Mouse (Mus musculus) T-helper 2 cell (primary cell): ENCODE results near the gene Alox12b.

Experiments
- in situ Hi-C: fragments of 300-600 bp; cut with MboI, MseI; formaldehyde crosslinking; loops from one replicate; pipeline ENCODE4 v1.15.1; 2025; ENCODE audit warnings: high pct_unique_total_duplicates

Alox12b gene

DNA sequence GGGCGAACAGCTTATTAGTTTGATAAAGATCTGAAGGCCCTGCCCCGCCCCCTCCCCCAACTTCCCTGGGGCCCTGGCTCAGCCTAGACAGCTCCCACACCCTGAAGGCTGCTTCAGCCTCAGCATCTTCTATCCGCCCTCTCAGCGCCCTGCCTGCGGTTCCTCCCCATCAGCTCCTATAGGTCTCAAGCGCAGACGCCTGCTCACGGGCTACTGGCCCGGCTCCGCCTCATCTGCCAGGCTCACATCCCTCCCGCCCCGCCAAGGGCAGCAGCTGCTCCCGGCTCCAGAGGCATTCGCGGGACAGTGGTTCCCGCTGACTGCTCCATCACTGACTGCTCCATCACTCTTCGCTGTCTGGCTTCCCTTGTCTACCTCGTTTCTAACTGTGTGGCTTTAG, at the start of gene Alox12b:
TSS of gene Alox12b (plus strand) at position 190 of the 400 bp plus-strand sequence.
- in situ Hi-C loops, result no loop called here

DNA sequence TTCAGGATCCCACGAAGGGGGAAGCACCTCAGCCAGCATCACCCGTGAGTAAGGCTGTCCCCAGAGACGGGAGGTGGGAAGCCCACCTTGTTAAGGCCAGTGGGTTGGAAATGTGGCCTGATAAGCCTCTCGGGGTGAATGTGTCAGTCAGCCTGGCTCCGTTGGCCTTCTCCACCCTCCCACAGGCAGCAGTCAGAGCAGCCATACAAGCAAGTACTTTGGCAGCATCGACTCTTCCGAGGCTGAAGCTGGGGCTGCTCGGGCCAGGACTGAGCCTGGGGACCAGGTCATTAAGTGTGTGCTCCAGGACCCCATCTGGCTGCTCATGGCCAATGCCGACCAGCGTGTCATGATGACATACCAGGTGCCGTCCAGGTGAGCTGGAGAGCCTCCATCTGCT, 49.1 kb upstream of the Alox12b start:
- in situ Hi-C loops, result loop anchor here (25.0 kb wide), 1 partner anchor 905 kb away; the partner anchor contains the start of genes Acadvl, Dlg4 and Dvl2

DNA sequence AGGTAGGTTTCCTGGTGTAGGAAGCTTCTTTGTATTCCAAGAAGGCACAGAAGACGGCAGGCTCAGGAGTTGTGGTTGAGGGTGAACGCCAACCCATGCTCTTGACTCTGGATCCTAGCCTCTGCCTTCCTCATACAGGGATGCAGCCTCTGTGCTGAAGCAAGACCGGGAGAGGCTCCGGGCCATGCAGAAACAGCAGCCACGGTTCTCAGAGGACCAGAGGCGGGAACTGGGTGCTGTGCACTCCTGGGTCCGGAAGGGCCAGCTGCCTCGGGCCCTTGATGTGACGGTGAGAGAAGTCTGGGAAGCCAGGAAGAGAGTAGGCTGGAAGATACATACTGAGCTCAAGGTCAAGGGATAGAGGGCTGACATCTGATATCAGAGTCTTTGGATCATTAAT, 48.6 kb upstream of the Alox12b start:
- in situ Hi-C loops, result loop anchor here (25.0 kb wide), 1 partner anchor 904 kb away; the partner anchor contains the start of genes Acadvl, Dlg4 and Dvl2

DNA sequence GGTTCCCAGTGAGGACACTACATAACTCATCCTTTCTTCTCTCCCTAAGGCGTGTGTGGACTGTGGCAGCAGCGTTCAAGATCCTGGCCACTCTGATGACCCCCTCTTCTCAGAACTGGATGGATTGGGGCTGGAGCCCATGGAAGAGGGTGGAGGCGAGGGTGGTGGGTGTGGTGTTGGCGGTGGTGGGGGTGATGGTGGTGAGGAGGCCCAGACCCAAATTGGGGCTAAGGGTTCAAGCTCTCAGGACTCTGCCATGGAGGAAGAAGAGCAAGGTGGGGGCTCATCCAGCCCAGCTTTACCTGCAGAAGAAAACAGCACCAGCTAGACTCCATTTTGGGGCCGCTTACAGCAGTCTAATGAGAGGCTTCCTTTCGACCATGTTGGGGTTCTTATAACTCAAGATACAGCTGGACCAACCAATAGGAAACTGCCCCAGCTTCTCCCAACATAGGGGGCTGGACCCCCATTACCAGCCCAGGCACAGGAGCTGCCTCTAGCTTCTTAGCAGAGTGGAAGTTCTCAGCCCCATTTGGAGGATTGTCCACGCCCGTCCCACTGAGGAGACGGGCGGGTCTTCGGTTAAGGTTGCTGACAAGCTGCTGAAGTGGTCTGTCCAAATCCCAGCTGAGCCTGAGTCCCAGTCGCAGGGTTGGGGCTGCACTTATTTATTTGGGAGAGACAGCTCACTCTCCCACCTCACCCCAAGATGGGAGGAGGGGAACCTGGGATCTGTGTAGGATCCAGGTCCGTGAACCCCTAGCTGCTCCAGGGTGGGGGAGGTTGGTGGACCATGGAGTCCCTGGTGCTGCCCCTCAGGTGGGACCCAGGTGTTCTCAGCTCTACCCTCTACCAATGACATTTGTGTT, 47.5 kb upstream of the Alox12b start:
- in situ Hi-C loops, result loop anchor here (25.0 kb wide), 1 partner anchor 903 kb away; the partner anchor contains the start of genes Acadvl, Dlg4 and Dvl2

DNA sequence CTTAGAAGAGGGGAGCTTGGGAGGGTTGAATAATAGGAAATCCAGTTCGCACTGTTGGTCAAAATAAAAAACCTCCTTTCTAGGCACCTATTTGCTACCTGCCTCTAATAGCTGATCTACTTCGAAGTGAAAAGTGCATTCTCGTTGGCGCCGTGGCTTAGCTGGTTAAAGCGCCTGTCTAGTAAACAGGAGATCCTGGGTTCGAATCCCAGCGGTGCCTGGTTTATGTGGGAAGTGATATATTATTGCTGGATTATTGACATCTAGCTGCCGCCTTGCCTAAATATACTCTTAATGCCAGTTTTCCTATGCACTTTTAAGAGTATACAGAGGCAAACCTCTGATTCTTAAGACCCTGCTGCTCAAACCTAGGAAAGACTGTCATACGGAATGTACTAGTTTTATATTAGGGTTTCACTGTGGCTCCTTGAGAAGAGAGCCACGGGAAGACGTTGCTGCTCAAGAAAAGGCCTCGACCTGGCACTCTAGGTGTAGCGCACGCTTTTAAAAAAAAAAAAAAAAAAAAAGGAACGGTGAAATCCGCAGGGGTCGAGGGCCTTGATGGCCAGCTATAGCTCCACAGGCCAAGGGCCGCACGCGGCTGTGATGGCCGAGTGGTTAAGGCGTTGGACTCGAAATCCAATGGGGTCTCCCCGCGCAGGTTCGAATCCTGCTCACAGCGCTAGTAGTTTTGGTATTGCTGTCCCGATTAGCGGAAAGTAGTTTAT, 46.3 kb upstream of the Alox12b start:
- in situ Hi-C loops, result loop anchor here (25.0 kb wide), 1 partner anchor 902 kb away; the partner anchor contains the start of genes Acadvl, Dlg4 and Dvl2

DNA sequence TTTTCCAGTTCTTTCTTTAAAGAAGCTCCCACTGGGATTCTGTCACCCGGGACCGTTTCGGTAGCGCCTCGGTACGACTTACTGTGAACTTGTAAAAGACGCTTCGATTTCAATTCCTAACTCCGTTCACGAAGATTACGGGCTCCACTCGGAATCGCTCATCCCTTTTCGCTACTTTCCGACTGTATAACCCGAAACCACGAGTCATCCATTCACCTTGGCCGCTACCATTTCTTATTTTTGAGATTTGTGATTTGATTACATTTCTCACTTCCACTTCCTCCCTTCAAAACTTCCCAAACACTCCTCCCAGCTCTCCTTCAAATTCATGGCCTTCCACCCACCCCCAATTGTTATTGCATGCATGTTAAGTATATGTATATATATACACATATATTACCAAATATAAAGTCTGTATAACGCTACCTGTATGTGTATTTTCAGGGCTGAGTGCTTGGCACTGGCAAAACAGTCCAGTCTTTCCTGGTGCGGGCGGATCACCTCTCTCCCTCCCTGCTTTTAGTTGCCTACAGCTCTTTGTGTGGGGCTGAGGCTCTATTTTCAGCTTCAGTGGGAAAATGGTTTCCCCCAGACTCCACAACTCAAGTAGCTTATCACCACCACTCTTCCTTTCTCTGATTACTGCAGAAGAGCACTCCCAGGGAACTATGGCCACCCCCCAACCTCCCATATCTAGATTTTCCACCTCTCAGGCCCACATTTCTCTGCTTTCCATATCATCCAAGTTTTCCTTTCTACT, 45.6 kb upstream of the Alox12b start:
- in situ Hi-C loops, result loop anchor here (25.0 kb wide), 1 partner anchor 901 kb away; the partner anchor contains the start of genes Acadvl, Dlg4 and Dvl2

DNA sequence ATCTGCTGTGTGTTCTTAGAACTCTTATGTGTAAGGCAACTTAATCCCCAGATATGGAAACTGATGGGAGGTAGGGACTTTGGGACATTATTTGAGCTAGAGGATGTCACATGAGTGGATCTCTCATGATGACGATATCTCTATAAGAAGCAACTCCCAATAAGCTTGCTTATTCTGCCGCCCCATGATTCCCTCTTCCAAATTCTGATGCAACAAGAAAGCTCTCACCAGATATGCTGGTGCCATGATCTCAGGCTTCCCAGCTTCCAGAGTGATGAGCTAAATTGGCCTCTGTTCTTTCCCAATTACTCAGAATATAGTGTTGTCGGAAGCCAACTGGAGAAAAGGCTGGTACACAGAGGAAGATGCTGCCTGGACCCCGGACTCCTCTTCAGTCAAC, 44.9 kb upstream of the Alox12b start:
- in situ Hi-C loops, result loop anchor here (25.0 kb wide), 1 partner anchor 900 kb away; the partner anchor contains the start of genes Acadvl, Dlg4 and Dvl2

DNA sequence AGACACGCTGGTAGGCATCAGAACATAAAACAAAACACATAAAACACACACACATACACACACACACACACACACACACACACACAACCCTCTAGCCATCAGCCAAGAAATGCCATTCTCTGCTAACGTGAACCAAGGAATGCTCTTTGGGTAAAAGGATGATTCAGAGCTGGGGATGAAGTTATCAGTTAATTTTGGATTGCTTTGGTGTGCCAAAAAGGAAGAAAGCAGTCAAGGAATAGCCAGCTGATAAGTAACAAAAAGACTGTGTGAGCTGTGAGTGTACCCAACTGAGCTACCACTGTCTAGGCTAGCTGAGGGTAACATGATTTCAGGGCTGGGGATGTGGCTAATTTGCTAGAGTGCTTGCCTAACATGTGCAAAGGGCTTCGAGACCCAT, 42.8 kb upstream of the Alox12b start:
- in situ Hi-C loops, result loop anchor here (25.0 kb wide), 1 partner anchor 898 kb away; the partner anchor contains the start of genes Acadvl, Dlg4 and Dvl2

DNA sequence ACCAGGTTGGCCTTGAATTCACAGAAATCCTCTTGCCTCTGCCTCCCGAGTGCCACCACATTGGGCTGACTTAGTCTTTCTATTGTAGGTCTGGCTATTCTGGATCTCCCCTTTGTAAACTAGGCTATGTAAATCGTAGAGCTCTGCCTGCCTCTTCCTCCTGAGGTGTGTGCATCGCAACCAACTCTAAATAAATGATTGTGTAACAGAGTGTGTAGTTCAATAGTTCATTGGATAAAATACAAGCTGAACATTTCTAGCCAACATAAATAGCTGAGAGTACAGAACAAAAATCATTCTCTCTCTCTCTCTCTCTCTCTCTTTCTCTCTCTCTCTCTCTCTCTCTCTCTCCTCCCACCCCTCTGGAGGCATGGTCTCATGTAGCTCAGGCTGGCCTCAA, 42.2 kb upstream of the Alox12b start:
- in situ Hi-C loops, result loop anchor here (25.0 kb wide), 1 partner anchor 898 kb away; the partner anchor contains the start of genes Acadvl, Dlg4 and Dvl2

DNA sequence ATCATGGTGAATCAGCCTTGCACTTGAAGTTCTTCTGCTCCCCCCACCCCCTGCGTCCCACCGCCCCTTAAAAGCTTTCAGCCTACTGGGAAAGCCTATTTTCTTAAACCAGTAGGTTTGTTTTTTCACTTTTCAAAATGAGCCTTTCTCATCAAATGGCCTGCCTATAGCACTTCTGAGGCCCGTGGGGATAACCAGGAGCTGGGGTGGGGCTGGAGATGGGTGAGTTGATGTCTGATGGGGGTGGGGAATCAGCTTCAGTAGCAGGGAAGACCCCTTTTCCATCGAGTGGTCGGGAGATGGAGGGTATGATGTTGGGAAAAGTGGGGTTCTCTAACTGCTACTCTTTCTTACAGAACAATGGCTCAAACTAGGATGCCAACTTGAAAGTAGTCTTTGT, 39.9 kb upstream of the Alox12b start:
- in situ Hi-C loops, result loop anchor here (25.0 kb wide), 1 partner anchor 895 kb away; the partner anchor contains the start of genes Acadvl, Dlg4 and Dvl2

DNA sequence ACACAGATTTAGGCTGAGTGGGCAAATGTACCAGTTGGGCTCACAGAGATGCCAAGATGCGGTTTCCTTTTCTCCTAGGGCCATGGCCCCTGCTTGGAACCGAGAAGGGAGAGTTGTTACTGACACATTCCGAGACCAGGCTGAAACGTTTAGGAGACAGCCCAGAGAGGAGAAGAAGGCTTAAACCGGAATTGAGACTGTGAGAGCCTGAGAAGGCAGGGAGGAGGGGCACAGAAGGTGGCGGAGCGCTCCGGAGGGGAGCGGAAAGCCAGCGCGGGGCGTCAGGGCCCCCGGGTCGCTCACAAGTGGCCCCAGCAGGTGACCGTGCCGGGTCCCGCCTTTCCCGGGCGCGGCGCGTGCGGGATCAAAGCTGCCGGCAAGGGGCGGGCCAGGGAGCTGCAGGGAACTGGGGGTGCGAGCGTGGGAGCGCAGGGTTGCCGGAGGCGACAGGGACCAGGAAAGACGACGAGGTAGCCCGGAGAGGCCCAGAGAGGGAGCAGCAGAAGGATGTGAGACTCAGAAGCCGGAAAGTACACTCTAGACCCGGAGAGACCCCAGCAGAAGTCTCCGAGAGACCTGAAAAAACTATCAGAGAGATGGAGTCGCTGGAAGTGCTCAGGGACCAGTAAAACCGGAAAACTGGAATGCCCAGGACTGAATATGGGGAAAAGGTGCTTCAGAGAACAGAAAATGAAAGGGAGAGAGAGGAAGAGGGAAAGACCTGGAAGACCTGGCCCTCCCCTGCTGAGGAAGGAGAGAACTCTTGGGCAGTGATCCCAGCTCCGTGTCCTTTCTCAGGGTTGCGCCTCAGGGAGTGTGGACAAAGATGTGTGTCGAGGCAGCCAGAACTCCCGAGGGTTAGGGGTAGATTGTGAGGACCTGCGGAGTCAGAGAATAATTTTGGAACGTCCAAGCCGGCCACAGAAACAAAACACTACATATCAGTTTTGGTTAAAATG, 38.8 kb upstream of the Alox12b start:
- in situ Hi-C loops, result loop anchor here (25.0 kb wide), 1 partner anchor 894 kb away; the partner anchor contains the start of genes Acadvl, Dlg4 and Dvl2

DNA sequence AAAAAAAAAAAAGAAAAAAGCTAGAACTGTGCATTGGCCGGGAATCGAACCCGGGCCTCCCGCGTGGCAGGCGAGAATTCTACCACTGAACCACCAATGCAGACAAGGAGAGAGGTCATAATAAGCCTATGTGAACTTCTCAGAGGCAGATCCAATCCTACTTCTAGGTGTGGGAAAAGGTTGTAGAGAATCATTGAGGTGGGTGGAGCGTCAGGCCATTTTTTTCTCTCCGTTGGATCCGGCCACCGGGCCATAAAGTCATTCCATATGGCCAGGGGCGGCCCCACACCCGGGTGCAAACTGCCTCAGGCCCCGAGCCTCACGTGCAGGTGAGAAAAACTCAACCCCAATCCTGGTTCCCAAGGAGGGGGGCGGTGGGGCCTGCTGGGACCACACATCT, 38.0 kb upstream of the Alox12b start:
- in situ Hi-C loops, result loop anchor here (25.0 kb wide), 1 partner anchor 894 kb away; the partner anchor contains the start of genes Acadvl, Dlg4 and Dvl2

DNA sequence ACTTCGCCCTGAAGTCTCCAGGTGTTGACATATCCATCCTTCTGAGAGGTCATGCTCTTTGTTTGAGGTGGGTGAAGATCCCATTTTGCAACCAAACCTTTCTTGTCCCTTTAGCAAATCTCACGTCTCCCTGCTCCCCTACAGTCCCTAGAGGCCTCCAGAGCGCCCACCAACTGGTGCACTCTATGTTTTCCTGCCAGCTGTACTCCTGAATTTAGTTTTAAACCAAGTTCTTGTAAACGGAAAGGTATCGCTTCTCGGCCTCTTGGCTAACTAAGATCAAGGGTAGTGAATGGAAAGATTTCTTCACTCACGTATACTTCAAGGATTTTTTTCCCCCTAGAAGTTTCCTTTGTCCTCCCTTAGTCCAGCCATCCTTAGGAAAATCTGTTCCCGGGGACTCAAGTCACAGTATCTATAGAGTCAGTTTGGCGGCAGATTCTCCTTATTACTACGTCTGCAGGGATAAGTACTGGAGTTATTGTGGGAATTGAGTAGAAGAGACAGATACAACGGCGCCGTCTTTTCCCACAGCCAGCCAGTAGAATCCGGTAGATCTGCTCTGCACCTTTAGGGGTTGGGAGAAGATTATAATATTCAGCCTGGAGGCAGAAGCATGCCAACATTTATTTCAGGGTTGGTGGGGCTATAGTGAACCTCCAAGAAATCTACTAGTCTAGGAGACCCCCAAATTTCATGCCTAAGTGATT, 37.2 kb upstream of the Alox12b start:
- in situ Hi-C loops, result loop anchor here (5.0 to 25.0 kb wide), 3 partner anchors 57 to 893 kb away; partner anchors contain the start of genes Acadvl, Dlg4, Dvl2 and Gucy2e

DNA sequence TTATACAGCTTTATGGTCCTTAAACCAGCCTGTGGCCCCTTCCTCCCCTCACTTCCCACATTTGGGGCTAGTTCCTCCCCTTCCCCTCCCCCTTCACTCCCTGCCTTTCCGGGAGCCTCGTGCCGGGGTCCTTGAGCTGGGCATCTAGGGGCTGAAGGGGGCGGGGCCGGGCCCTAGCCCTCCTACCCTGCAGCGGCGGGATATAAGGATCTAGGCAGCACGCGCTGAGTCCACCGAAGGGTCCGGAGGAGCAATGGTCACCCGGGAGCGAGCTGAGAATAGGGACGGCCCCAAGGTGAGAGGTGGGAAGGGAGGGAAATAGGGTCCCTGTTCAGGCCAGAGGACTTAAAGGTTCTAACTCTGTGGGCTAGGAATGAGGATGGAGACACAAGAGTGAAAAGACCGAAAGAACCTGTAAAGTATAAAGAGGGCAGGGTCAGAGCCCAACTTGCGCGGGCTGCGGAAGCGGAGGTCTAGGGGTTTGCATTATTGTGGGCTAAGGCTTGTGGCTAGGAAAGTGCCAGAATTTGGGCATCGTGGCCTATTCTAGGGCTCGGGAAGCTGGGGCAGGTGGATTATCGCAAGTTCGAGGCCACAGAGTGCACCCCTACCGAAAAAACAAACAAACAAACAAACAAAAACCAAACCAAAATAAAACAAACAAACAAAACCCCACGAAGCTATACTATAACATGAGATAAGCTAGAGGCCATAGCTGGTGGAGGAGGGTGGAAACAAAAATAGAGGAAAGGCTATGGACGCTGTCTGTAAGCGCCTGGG, 36.4 kb upstream of the Alox12b start, which contains the start of gene Hes7:
TSS of gene Hes7 (plus strand) at position 184 of the 780 bp plus-strand sequence.
- in situ Hi-C loops, result loop anchor here (5.0 to 25.0 kb wide), 3 partner anchors 58 to 892 kb away; partner anchors contain the start of genes Acadvl, Dlg4, Dvl2 and Gucy2e

DNA sequence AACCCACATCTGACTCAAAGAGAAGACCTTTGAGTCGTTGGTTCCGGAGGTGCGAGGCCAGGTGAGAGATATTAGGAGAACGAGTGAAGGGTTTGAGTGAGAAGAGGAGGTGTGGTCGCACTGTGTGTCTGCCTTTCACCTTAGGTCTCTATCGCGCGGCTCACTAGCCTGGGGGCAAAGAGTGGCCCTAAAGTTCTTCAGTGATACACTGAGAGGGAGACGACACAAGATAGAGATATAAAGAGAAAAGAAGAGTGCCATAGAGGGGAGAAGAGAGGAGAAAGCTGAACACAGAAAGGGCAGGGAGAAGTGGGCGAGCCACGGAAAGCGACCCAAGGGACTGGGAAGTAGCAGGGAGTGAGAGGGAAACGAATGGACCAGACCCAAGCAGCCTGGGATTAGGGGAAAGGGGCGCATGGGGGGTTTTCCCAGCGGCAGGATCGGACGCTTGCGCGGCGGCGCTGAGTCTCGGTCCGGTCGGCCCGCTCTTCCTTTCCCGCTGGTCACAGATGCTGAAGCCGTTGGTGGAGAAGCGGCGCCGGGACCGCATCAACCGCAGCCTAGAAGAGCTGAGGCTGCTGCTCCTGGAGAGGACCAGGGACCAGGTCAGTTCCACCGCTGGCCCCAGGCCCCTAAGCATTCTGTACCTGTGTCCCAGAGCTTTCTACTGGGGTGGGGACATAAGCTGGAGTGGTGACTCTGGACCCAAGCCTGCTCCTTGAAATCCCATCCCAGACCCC, 35.6 kb upstream of the Alox12b start:
- in situ Hi-C loops, result loop anchor here (5.0 to 25.0 kb wide), 3 partner anchors 59 to 891 kb away; partner anchors contain the start of genes Acadvl, Dlg4, Dvl2 and Gucy2e

DNA sequence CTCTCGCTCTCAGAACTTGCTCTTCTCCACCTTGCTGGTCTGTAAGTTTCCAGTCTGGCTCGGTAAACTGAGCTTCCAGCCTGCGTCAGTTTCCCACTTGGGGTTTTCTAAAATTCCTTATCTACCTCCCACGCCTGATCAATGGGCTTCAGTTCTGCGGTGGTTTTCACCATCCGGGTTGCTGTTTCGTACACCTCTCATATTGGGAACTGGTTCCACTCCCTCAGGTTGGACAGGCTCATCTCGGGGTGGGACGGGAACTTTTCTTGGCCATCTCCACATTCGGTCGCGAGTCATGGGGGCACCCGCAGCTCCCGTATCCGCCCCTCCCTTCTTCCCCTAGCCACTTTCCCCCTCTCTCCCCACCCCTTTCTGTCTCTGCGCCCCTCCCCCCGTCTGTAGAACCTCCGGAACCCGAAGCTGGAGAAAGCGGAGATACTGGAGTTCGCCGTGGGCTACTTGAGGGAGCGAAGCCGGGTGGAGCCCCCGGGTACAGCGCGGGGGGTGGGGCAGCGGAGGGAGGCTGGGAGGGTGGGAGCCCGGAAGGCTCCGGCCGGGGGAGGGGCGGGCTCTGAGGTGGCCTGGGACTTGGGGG, 35.0 kb upstream of the Alox12b start:
- in situ Hi-C loops, result loop anchor here (5.0 to 25.0 kb wide), 3 partner anchors 60 to 890 kb away; partner anchors contain the start of genes Acadvl, Dlg4, Dvl2 and Gucy2e
